In genomic region chr5:151181288-151181687, GRCm38 (mm10) we compare ENCODE assay signal across 24 mouse cellular contexts. TPM values are rescaled to one million over a fixed set of nuclear protein-coding genes. Genes with fewer than 3 reads are reported as not detected.
"Had no signal": no experiment of that assay in that cellular context is flagged by ENCODE, and none has a peak within 500 bp of the region (broad histone marks: within the 10 kb centered on the region; RNA-seq: fewer than 3 reads in every experiment).

No protein-coding gene starts in this region.

- H3K9ac ChIP-seq: limb, embryonic 12.5 days; limb, embryonic 15.5 days; liver, embryonic 14.5 days; liver, postnatal 0 days; lung, embryonic 15.5 days; midbrain, embryonic 13.5 days; neural tube, embryonic 13.5 days; stomach, embryonic 15.5 days had no signal

- H3K4me3 ChIP-seq: limb, embryonic 12.5 days; limb, embryonic 15.5 days; lung, embryonic 15.5 days; megakaryocyte, embryonic 14.5 days; midbrain, embryonic 10.5 days; midbrain, embryonic 13.5 days; myocyte; neural tube, embryonic 13.5 days; stomach, embryonic 15.5 days had no signal

- H3K9me3 ChIP-seq: limb, embryonic 12.5 days; limb, embryonic 15.5 days; lung, embryonic 15.5 days; megakaryocyte, embryonic 14.5 days; midbrain, embryonic 10.5 days; midbrain, embryonic 13.5 days; neural tube, embryonic 13.5 days; stomach, embryonic 15.5 days had no signal

- ATAC-seq: liver, postnatal 0 days; midbrain, embryonic 13.5 days; midbrain, embryonic 16.5 days had no signal

- H3K4me1 ChIP-seq: limb, embryonic 12.5 days; megakaryocyte, embryonic 14.5 days; midbrain, embryonic 10.5 days; midbrain, embryonic 13.5 days; neural tube, embryonic 13.5 days had no signal

- H3K36me3 ChIP-seq: limb, embryonic 12.5 days; limb, embryonic 15.5 days; lung, embryonic 15.5 days; midbrain, embryonic 10.5 days; midbrain, embryonic 13.5 days; neural tube, embryonic 13.5 days; stomach, embryonic 15.5 days had no signal

- DNase-seq: kidney, adult 9 months; kidney, postnatal 14 days; kidney, postnatal 4 days; left cerebral cortex, postnatal 4 days; liver, postnatal 0 days; lung, postnatal 10 days; retina, postnatal 1 day; right cerebral cortex, postnatal 25 days; spleen, adult 18-20 months; thymus, postnatal 25 days had no signal

- H3K27ac ChIP-seq: limb, embryonic 12.5 days; limb, embryonic 15.5 days; liver, embryonic 14.5 days; lung, embryonic 15.5 days; midbrain, embryonic 10.5 days; midbrain, embryonic 13.5 days; neural tube, embryonic 13.5 days; stomach, embryonic 15.5 days had no signal

- H3K27me3 ChIP-seq: limb, embryonic 12.5 days; limb, embryonic 15.5 days; lung, embryonic 15.5 days; megakaryocyte, embryonic 14.5 days; midbrain, embryonic 13.5 days; neural tube, embryonic 13.5 days; stomach, embryonic 15.5 days had no signal

- H3K4me2 ChIP-seq: limb, embryonic 12.5 days; limb, embryonic 15.5 days; liver, embryonic 11.5 days; lung, embryonic 15.5 days; midbrain, embryonic 13.5 days; neural tube, embryonic 13.5 days; stomach, embryonic 15.5 days had no signal

RNA-seq across cellular contexts. Expression of gene Stard13, which starts 52.3 kb away (rescaled TPM):
- total RNA-seq: monocyte, adult 5-6 weeks; neutrophil, adult 5-6 weeks had no signal
